Mouse (Mus musculus): ENCODE data around the gene Kl. TPM values are rescaled to one million over a fixed set of nuclear protein-coding genes. Genes with fewer than 3 reads are reported as not detected.

Gene Kl
- polyA plus RNA-seq, 1 experiment from 2014 or later, result 0.91 TPM

DNA sequence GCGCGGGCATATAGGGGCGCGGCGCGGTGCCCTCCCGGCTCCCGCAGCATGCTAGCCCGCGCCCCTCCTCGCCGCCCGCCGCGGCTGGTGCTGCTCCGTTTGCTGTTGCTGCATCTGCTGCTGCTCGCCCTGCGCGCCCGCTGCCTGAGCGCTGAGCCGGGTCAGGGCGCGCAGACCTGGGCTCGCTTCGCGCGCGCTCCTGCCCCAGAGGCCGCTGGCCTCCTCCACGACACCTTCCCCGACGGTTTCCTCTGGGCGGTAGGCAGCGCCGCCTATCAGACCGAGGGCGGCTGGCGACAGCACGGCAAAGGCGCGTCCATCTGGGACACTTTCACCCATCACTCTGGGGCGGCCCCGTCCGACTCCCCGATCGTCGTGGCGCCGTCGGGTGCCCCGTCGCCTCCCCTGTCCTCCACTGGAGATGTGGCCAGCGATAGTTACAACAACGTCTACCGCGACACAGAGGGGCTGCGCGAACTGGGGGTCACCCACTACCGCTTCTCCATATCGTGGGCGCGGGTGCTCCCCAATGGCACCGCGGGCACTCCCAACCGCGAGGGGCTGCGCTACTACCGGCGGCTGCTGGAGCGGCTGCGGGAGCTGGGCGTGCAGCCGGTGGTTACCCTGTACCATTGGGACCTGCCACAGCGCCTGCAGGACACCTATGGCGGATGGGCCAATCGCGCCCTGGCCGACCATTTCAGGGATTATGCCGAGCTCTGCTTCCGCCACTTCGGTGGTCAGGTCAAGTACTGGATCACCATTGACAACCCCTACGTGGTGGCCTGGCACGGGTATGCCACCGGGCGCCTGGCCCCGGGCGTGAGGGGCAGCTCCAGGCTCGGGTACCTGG, 488 bp downstream of the Kl start:
- Histone ChIP-seq H3K27ac (replicated peaks; ENCODE audit: low read depth, low read length) (no peak overlapping the region), H3K9ac (replicated peaks; ENCODE audit: low read length) (peak overlapping the region; percentile 59), H3K4me3 (replicated peaks; ENCODE audit: low read depth, low read length) (peak overlapping the region; percentile 48), H3K9me3 (ENCODE audit: control insufficient read depth, low read length) (no peaks in the 10 kb centered on the region), H3K4me1 (ENCODE audit: control insufficient read depth, insufficient read depth, low read length) (no peaks in the 10 kb centered on the region), H3K4me2 (ENCODE audit: low read length) (peak overlapping the region; percentile 69), H3K27me3 (ENCODE audit: control insufficient read depth, insufficient read depth, low read length) (peaks cover 16% of the 10 kb centered on the region; the same call in 1 of the 2 replicates), H3K36me3 (ENCODE audit: control insufficient read depth, insufficient read depth, low read length) (no peaks in the 10 kb centered on the region)
- ATAC-seq (ENCODE audit: low FRiP score, low TSS enrichment), result peak; percentile 56
- WGBS, result 1% methylated on average over 88 of the region's 89 CpGs
- peak; percentile 76 for DNase-seq

DNA sequence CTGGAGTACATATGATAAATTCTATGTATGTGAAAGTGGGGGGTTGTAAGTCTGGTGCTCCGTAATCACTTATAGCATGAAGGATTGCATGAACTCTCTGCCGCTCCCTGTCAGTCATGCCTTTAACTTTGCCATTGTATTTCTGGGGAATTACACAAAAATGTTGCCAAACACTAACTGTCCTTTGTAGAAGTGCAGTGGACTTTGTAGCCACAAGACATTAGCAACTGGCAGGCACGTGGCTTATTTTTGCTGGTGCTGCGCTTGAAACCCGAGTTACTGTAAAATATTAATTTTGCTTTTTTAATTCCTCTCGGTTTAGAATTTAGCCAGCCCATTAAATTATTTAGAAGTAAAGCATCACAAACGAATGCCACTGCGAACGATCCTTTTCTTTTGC, 2.4 kb downstream of the Kl start:
- Histone ChIP-seq H3K4me1 (ENCODE audit: control insufficient read depth, insufficient read depth, low read length) (no peaks in the 10 kb centered on the region), H3K4me3 (replicated peaks; ENCODE audit: low read depth, low read length) (no peak overlapping the region), H3K9me3 (ENCODE audit: control insufficient read depth, low read length) (no peaks in the 10 kb centered on the region), H3K27me3 (ENCODE audit: control insufficient read depth, insufficient read depth, low read length) (peaks cover 16% of the 10 kb centered on the region; the same call in 1 of the 2 replicates), H3K9ac (replicated peaks; ENCODE audit: low read length) (no peak overlapping the region), H3K36me3 (ENCODE audit: control insufficient read depth, insufficient read depth, low read length) (no peaks in the 10 kb centered on the region), H3K4me2 (ENCODE audit: low read length) (no peak overlapping the region), H3K27ac (replicated peaks; ENCODE audit: low read depth, low read length) (no peak overlapping the region)
- no peak for DNase-seq
- WGBS, result 72% methylated on average over 9 of the region's 9 CpGs
- no peak for ATAC-seq (ENCODE audit: low FRiP score, low TSS enrichment)

DNA sequence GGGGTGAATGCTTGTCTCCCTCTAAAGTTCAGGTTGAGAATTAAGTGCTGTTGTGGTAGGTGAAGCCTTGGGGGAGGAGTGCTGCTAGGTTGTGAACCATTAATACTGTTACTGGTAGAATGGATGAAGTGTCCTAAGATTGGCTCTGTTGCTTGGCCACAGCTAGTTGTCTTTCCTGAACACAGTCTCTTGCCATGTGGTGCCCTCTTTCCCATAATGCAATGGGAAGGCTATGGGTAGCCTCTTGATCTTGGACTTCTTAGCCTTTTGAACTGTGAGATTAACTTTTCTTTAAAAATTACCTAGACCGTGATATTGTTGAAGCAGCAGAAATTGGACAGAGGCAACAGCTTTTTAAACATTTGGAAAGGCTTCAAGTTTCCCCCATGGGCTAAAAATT, 7.5 kb downstream of the Kl start:
- H3K9me3 ChIP-seq (ENCODE audit: control insufficient read depth, low read length), result no peaks in the 10 kb centered on the region

DNA sequence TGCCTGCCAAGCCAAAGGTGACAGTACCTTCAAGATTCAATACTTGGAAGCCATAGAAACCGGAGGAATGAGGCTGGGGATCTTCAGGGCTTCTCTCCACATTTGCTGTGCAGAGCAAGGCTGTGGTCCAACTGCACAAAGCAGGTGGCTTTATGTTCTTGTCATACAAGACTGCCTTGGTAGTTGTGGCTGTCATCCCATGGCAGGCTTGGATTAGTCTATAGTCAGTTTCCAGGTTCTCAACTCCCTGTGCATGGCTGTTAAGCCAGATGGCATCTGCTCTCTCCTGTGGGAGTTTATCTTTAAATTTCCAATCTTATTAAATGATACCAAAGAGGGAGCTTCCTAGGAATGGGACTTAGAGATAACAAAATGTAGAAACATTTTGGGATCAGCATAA, 9.2 kb downstream of the Kl start:
- Histone ChIP-seq H3K27ac (replicated peaks; ENCODE audit: low read depth, low read length) (no peak overlapping the region), H3K4me3 (replicated peaks; ENCODE audit: low read depth, low read length) (no peak overlapping the region), H3K9me3 (ENCODE audit: control insufficient read depth, low read length) (no peaks in the 10 kb centered on the region), H3K4me1 (ENCODE audit: control insufficient read depth, insufficient read depth, low read length) (no peaks in the 10 kb centered on the region), H3K36me3 (ENCODE audit: control insufficient read depth, insufficient read depth, low read length) (no peaks in the 10 kb centered on the region), H3K4me2 (ENCODE audit: low read length) (no peak overlapping the region), H3K27me3 (ENCODE audit: control insufficient read depth, insufficient read depth, low read length) (no peaks in the 10 kb centered on the region), H3K9ac (replicated peaks; ENCODE audit: low read length) (no peak overlapping the region)
- no peak for ATAC-seq (ENCODE audit: low FRiP score, low TSS enrichment)
- 66% methylated on average over 1 of the region's 1 CpGs for WGBS
- DNase-seq, result no peak

More for the DNA sequence above, 7.5 kb downstream of the Kl start:
- no peak for DNase-seq
- ATAC-seq (ENCODE audit: low FRiP score, low TSS enrichment), result no peak
- Histone ChIP-seq H3K4me3 (replicated peaks; ENCODE audit: low read depth, low read length) (no peak overlapping the region), H3K36me3 (ENCODE audit: control insufficient read depth, insufficient read depth, low read length) (no peaks in the 10 kb centered on the region), H3K4me2 (ENCODE audit: low read length) (no peak overlapping the region), H3K4me1 (ENCODE audit: control insufficient read depth, insufficient read depth, low read length) (no peaks in the 10 kb centered on the region), H3K9ac (replicated peaks; ENCODE audit: low read length) (no peak overlapping the region), H3K27me3 (ENCODE audit: control insufficient read depth, insufficient read depth, low read length) (no peaks in the 10 kb centered on the region), H3K27ac (replicated peaks; ENCODE audit: low read depth, low read length) (no peak overlapping the region)
- WGBS, result 88% methylated on average over 1 of the region's 1 CpGs

DNA sequence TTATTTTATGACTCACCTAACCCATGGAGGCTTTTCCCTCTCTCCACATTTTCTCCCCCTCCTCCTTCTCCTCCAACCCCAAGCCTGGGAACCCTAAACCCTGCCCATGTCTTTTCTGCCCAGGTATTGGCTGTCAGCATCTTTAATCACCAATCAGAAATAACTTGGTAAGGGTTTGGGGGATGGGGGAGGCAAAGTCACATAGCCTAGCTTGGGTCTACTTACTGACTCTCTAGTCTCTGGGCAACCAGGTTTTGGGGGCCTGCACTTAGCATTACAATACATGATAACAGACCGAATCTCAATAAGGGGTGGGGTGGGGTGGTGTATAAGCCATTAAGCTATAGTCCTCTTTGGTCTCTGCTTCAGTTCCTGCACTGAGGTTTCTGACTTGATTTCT, 10.3 kb downstream of the Kl start:
- no peak for ATAC-seq (ENCODE audit: low FRiP score, low TSS enrichment)
- H3K4me1 ChIP-seq (ENCODE audit: control insufficient read depth, insufficient read depth, low read length), result no peaks in the 10 kb centered on the region
- H3K27me3 ChIP-seq (ENCODE audit: control insufficient read depth, insufficient read depth, low read length), result no peaks in the 10 kb centered on the region
- no peak overlapping the region for H3K9ac ChIP-seq (replicated peaks; ENCODE audit: low read length)
- no peak overlapping the region for H3K27ac ChIP-seq (replicated peaks; ENCODE audit: low read depth, low read length)
- no peaks in the 10 kb centered on the region for H3K36me3 ChIP-seq (ENCODE audit: control insufficient read depth, insufficient read depth, low read length)
- H3K9me3 ChIP-seq (ENCODE audit: control insufficient read depth, low read length), result no peaks in the 10 kb centered on the region
- DNase-seq, result no peak
- 74% methylated on average over 1 of the region's 1 CpGs for WGBS
- H3K4me2 ChIP-seq (ENCODE audit: low read length), result no peak overlapping the region
- no peak overlapping the region for H3K4me3 ChIP-seq (replicated peaks; ENCODE audit: low read depth, low read length)

DNA sequence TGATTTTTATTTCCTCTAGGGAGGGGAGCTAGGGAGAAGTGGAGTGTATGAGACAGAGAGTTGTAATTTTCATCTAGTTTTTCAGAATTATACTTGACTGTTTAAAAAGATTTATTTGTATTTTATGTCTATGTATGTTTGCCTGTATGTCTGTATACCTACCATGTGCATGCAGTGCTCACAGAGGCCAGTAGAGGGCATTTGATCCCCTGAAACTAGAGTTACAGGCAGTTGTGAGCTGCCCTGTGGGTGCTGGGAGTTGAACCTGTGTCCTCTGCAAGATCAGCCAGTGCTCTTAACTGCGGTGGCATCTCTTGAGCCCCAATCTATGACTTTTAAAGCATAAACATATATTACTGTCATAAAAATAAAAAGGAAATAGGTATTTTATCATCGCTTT, 15.5 kb downstream of the Kl start:
- DNase-seq (no peak), ATAC-seq (ENCODE audit: low FRiP score, low TSS enrichment) (no peak)
- Histone ChIP-seq H3K9ac (replicated peaks; ENCODE audit: low read length) (no peak overlapping the region), H3K27ac (replicated peaks; ENCODE audit: low read depth, low read length) (no peak overlapping the region), H3K9me3 (ENCODE audit: control insufficient read depth, low read length) (no peaks in the 10 kb centered on the region; the same call in 1 of the 2 replicates), H3K4me2 (ENCODE audit: low read length) (no peak overlapping the region), H3K27me3 (ENCODE audit: control insufficient read depth, insufficient read depth, low read length) (no peaks in the 10 kb centered on the region), H3K4me1 (ENCODE audit: control insufficient read depth, insufficient read depth, low read length) (no peaks in the 10 kb centered on the region), H3K36me3 (ENCODE audit: control insufficient read depth, insufficient read depth, low read length) (no peaks in the 10 kb centered on the region), H3K4me3 (replicated peaks; ENCODE audit: low read depth, low read length) (no peak overlapping the region)
- WGBS, result 97% methylated on average over 2 of the region's 2 CpGs

DNA sequence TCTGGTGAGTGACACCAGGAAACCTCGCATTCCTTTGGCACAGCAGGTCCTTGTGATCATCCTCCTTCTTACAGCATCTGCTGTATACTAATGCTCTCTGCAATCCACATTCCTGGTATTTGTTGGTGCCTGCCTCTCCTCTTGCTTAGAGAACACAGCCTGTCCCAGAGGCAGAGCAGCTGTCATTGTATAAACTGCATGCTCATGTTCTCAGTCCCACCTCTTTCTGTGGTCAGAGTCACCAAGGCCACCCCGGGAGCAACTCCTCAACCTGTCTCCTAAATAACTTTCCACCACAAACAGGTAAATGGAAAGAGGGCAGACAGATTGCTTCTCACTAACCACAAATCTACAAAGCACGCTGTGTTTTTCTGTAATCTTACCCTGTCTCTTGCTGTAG, 18.1 kb downstream of the Kl start:
- no peak overlapping the region for H3K4me2 ChIP-seq (ENCODE audit: low read length)
- 71% methylated on average over 3 of the region's 3 CpGs for WGBS
- no peak overlapping the region for H3K9ac ChIP-seq (replicated peaks; ENCODE audit: low read length)
- H3K4me3 ChIP-seq (replicated peaks; ENCODE audit: low read depth, low read length), result no peak overlapping the region
- DNase-seq, result no peak
- no peak overlapping the region for H3K27ac ChIP-seq (replicated peaks; ENCODE audit: low read depth, low read length)
- ATAC-seq (ENCODE audit: low FRiP score, low TSS enrichment), result no peak
- H3K9me3 ChIP-seq (ENCODE audit: control insufficient read depth, low read length), result no peaks in the 10 kb centered on the region; the same call in 1 of the 2 replicates
- no peaks in the 10 kb centered on the region for H3K4me1 ChIP-seq (ENCODE audit: control insufficient read depth, insufficient read depth, low read length)
- no peaks in the 10 kb centered on the region for H3K27me3 ChIP-seq (ENCODE audit: control insufficient read depth, insufficient read depth, low read length)
- no peaks in the 10 kb centered on the region for H3K36me3 ChIP-seq (ENCODE audit: control insufficient read depth, insufficient read depth, low read length)

DNA sequence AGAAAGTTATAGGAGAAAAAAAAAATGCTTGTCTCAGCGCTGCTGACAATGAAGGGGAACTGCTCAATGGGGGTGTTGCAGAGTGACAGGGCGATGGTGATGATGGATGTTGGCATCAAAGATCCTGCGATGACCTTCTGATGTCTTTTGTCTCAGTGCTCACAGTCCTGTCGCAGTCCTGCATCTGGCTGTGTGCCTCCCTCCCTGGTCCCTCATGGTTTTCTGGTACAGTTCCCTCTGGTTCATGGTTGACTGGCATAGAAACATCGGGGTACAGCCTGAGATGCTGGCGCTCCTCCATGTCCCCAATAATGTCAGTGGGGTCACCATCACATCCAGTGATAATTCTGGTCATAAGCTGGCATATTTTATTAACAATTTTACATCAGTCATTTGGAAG, 18.7 kb downstream of the Kl start:
- Histone ChIP-seq H3K9me3 (ENCODE audit: control insufficient read depth, low read length) (no peaks in the 10 kb centered on the region; the same call in 1 of the 2 replicates), H3K27ac (replicated peaks; ENCODE audit: low read depth, low read length) (no peak overlapping the region), H3K4me3 (replicated peaks; ENCODE audit: low read depth, low read length) (no peak overlapping the region), H3K27me3 (ENCODE audit: control insufficient read depth, insufficient read depth, low read length) (no peaks in the 10 kb centered on the region), H3K4me2 (ENCODE audit: low read length) (no peak overlapping the region), H3K4me1 (ENCODE audit: control insufficient read depth, insufficient read depth, low read length) (no peaks in the 10 kb centered on the region), H3K9ac (replicated peaks; ENCODE audit: low read length) (no peak overlapping the region), H3K36me3 (ENCODE audit: control insufficient read depth, insufficient read depth, low read length) (no peaks in the 10 kb centered on the region)
- 83% methylated on average over 6 of the region's 6 CpGs for WGBS
- ATAC-seq (ENCODE audit: low FRiP score, low TSS enrichment) (no peak), DNase-seq (no peak)

DNA sequence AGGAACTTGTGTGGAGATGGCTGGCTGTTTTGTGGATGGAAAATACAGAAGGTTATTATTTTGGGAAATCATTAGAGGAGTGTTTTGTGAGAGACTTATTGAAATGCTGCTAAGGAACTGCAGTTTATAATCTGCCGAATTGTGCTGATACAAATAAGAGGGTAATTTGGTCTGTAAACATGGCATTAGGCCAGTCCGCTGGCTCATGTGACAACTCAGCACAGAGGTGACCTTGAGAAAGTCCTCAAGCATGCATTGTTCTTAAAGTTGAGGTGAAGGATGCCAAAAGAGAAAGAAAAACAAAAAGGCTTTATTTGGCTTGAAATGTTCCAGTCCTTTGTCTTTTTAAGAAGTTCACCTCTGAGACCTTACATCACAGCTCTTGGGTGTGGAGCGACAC, 21.8 kb downstream of the Kl start:
- no peak overlapping the region for H3K4me3 ChIP-seq (replicated peaks; ENCODE audit: low read depth, low read length)
- no peak for DNase-seq
- ATAC-seq (ENCODE audit: low FRiP score, low TSS enrichment), result no peak
- WGBS, result 88% methylated on average over 3 of the region's 3 CpGs
- H3K4me1 ChIP-seq (ENCODE audit: control insufficient read depth, insufficient read depth, low read length), result no peaks in the 10 kb centered on the region
- H3K9ac ChIP-seq (replicated peaks; ENCODE audit: low read length), result no peak overlapping the region
- H3K27me3 ChIP-seq (ENCODE audit: control insufficient read depth, insufficient read depth, low read length), result no peaks in the 10 kb centered on the region
- no peak overlapping the region for H3K4me2 ChIP-seq (ENCODE audit: low read length)
- no peak overlapping the region for H3K27ac ChIP-seq (replicated peaks; ENCODE audit: low read depth, low read length)
- H3K9me3 ChIP-seq (ENCODE audit: control insufficient read depth, low read length), result no peaks in the 10 kb centered on the region
- no peaks in the 10 kb centered on the region for H3K36me3 ChIP-seq (ENCODE audit: control insufficient read depth, insufficient read depth, low read length)
